Mouse (Mus musculus): ENCODE data around the gene Cdh3. TPM values are rescaled to one million over a fixed set of nuclear protein-coding genes. Genes with fewer than 3 reads are reported as not detected.

Cdh3 gene
- total RNA-seq, 2 experiments from 2014 or later = 2.0 to 5.4 TPM

DNA sequence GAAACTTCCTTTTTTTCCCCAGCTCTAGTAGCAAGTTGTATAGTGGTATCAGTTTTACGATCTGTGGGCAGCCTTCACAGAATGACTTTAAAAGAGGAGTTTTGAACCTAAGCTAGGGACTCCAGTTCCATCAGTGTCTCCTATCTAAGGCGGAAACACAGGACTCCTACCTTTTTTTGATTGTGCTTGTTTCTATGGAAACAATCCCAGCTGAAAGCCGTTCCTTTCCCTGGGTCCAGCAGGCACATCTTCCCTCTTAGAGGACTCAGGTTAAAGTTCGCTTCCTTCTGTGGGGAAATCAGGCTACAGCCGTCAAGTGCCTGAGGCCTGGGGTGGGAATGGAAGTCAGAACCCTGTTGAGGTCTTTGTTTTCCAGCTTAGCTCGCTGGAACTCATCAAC, 16.0 kb downstream of the Cdh3 start:
- DNase-seq (ENCODE audit: low spot score in 2 of 2) = no peak

- DNase-seq (ENCODE audit: low spot score in 2 of 2) = no peak
These were observed 16.7 kb downstream of the Cdh3 start for GRCm38 (mm10) chr8:106527241-106528036.

- DNase-seq (ENCODE audit: low spot score in 2 of 2) = no peak
These were observed 18.0 kb downstream of the Cdh3 start for GRCm38 (mm10) chr8:106528596-106529249.

- no peak for DNase-seq (ENCODE audit: low spot score in 2 of 2)
These were observed 19.3 kb downstream of the Cdh3 start for GRCm38 (mm10) chr8:106529885-106530482.

- no peak for DNase-seq (ENCODE audit: low spot score in 2 of 2)
These were observed 19.9 kb downstream of the Cdh3 start for GRCm38 (mm10) chr8:106530566-106530965.

DNA sequence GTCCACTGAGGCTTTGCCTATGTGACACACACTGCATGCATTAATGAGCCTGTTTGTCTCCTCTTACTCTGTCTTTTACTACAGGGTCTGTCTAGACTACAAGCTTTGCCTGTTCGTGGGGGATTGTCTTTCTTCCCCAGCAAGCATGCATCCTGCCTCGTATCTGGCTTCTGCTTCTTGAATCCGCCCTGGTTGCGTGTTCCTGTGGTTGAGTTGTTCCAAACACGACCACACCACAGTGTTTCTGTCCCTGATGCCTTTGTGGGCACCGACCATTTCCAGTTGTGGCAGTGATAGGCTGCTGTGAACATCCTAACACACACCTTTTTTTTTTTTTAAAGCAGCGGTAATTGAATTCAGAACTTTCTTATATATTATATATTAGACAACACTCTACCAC, 23.0 kb downstream of the Cdh3 start:
- DNase-seq (ENCODE audit: low spot score in 2 of 2) = no peak

DNA sequence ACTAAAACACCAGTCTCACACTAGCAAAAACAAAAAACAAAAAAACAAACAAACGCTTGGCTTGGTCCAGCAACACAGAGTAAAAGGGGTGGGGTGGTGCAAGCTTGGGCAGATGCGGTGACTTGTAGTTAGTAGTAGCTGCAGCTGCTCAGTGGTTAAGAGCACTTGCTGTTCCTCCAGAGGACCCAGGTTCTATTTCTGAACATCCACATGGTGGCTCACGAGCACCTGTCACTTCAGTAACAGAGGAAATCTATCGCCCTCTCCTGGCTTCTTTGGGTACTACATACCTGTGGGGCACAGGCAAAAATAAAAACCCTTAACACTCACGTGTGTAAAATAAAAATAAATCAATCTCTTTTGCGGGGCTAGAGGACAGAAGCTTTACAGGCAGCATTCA, 23.8 kb downstream of the Cdh3 start:
- DNase-seq (ENCODE audit: low spot score in 2 of 2) = peak in 1 of 2 experiments; percentile 30

- no peak for DNase-seq (ENCODE audit: low spot score in 2 of 2)
These were observed 24.8 kb downstream of the Cdh3 start for GRCm38 (mm10) chr8:106535448-106535847.

- no peak for DNase-seq (ENCODE audit: low spot score in 2 of 2)
These were observed 28.5 kb downstream of the Cdh3 start for GRCm38 (mm10) chr8:106539193-106539592.

GRCm38 (mm10) chr8:106541002-106541401, 30.3 kb downstream of the Cdh3 start:
- no peak for DNase-seq (ENCODE audit: low spot score in 2 of 2)

DNA sequence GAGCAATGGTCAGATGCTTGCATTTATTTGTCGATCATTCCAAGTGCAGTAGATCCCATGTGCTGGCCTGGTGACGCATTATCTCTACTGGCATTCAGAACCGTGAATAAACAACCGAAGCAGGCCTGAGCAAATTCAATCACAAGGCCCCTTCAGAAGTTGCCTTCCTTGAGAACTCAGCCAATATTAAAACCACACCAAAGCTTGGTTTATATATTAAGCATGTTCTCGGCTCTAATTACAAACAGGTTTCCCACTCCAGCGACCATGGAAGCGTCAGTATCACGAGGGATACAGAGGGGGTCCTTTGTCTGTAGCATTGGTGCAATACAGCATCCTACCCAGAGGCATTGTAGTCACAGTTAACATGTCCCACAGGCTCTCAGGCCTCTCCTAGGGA, 32.4 kb downstream of the Cdh3 start:
- no peak for DNase-seq (ENCODE audit: low spot score in 2 of 2)

GRCm38 (mm10) chr8:106545149-106545548, 34.5 kb downstream of the Cdh3 start:
- DNase-seq (ENCODE audit: low spot score in 2 of 2) = no peak

DNA sequence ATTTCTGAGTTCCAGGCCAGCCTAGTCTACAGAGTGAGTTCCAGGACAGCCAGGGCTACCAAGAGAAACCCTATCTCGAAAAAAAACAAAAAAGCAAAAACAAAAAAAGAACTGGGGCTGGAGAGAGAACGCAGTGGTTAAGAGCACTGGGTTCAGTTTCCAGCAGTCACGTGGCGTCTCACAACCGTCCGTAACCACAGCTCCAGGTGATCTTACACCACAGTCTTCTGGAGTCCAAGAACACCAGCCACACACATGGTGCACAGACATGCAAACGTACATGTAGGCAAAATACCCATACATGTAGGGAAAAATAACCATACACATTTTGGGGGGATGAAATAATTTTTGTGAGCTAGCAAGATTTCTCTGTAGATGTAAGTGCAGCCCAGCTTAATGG, 36.1 kb downstream of the Cdh3 start:
- no peak for DNase-seq (ENCODE audit: low spot score in 2 of 2)

DNA sequence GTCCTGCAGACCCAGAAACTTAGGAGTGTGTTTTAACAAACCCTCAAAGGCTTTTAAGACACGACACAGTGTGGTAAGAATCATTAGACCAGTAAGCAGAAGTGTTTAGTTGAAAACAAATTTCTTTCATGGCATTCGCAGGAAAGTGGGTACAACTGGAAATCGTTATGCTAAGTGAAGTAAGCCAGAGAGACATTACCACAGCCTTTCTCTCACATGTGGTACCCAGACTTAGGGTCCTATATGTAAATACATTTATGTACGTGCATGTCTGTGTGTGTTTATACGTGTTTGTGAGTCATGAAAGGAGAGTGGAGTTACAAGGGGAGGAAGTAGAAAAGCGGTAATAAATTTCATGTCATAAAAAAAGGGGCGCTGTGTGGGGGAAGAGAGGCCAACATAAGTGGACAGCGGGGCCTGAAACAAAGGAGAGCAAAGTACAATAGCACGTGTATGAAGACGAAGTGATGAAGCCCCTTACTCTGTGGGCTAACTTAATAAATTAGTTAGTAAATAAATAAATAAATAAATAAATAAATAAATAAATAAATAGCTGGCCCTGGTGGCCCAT, 37.8 kb downstream of the Cdh3 start:
- DNase-seq (ENCODE audit: low spot score in 2 of 2) = no peak

- DNase-seq (ENCODE audit: low spot score in 2 of 2) = no peak
These were observed 40.2 kb downstream of the Cdh3 start for GRCm38 (mm10) chr8:106550906-106551305.

DNA sequence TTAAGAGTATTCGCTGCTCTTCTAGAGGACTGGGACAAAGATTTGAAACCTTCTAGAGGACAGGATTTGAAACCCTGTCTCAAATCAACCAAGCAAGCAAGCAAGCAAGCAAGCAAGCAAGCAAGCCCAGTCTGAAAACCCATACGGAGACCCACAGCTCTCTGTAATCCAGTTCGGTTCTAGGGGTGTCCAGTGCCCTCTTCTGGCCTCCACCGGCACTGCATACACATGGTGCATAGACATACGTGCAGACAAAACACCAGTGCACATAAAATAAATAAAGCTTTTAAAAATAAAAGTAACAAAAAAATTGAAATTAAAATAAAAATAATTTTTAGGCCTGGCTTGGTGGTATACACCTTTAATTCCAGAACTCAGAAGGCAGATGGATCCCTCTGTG, 43.3 kb downstream of the Cdh3 start:
- no peak for DNase-seq (ENCODE audit: low spot score in 2 of 2)

DNA sequence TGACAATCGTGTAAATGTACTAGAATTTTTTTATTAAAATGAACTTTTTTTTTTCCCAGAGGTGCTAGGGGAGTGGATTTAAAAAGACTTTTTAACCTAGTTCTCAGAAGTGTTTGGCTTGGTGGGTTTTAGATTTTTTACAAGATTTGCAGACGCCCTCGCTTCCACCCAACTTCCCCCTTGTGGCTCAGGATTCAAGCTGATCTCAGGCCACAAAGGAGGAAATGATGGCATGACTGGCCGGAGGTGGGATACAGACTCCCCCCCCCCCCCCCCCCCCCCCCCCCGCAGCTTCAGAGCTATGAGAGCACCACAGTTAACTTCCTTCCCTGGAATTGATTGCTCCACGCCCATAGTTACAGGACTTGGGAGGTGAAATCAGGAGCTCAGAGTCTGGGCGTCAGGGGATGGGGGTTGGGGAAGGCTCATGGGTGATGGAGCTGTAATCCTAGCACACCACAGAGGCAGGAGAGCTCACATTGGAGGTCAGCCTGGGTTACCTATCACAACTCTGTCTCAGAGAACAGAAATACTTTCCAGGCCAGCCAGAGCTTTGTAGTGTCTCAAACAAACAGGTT, 45.5 kb downstream of the Cdh3 start:
- no peak for DNase-seq (ENCODE audit: low spot score in 2 of 2)

- DNase-seq (ENCODE audit: low spot score in 2 of 2) = no peak
These were observed 49.2 kb downstream of the Cdh3 start for GRCm38 (mm10) chr8:106559844-106560243.

- peak; percentile 33 to 46 for DNase-seq (ENCODE audit: low spot score in 2 of 2)
These were observed 50.6 kb downstream of the Cdh3 start for GRCm38 (mm10) chr8:106561097-106561865.

GRCm38 (mm10) chr8:106563691-106564182, 53.0 kb downstream of the Cdh3 start:
- no peak for DNase-seq (ENCODE audit: low spot score in 2 of 2)

- no peak for DNase-seq (ENCODE audit: low spot score in 2 of 2)
These were observed 58.3 kb downstream of the Cdh3 start for GRCm38 (mm10) chr8:106569006-106569405.
